Mouse (Mus musculus) heart, adult 2 months (tissue): Measurements from ENCODE around the gene Spink4. TPM values are rescaled to one million over a fixed set of nuclear protein-coding genes. Genes with fewer than 3 reads are reported as not detected.
"Not testable (repeated sequence)": the region's sequence is repeated elsewhere in the genome, so short reads cannot be mapped to it uniquely, and the experiment has no call there.

Experiments
- DNase-seq, 2 experiments: peaks; one replicate each; pipeline ENCODE4 v3.0.0; 2021
- H3K27ac ChIP-seq: fragments of 200-600 bp; 2 replicates; pipeline ENCODE4 v1.8.1; 2022
- H3K27me3 ChIP-seq: fragments of 200-500 bp; 2 replicates; pipeline ENCODE4 v1.6.1; 2012; ENCODE audit warnings: mild to moderate bottlenecking, low read length, inconsistent platforms, mixed read lengths; ENCODE audit not compliant: control insufficient read depth, insufficient read depth
- H3K36me3 ChIP-seq: fragments of 200-500 bp; 2 replicates; pipeline ENCODE4 v1.6.1; 2012; ENCODE audit warnings: low read length, inconsistent platforms; ENCODE audit not compliant: control insufficient read depth, insufficient read depth
- H3K4me1 ChIP-seq: fragments of 200-500 bp; 2 replicates; pipeline ENCODE4 v1.6.1; 2011; ENCODE audit warnings: low read length; ENCODE audit not compliant: control insufficient read depth, insufficient read depth
- H3K4me3 ChIP-seq: fragments of 200-600 bp; 2 replicates; pipeline ENCODE4 v1.8.1; 2022
- H3K79me2 ChIP-seq: fragments of 200-500 bp; replicated peaks from 2 replicates; pipeline ENCODE4 v1.6.1; 2012; ENCODE audit warnings: mild to moderate bottlenecking, inconsistent platforms, low read length, moderate library complexity, mixed read lengths; ENCODE audit not compliant: control insufficient read depth, insufficient read depth
- H3K9ac ChIP-seq: fragments of 200-500 bp; 2 replicates; pipeline ENCODE4 v1.6.1; 2012; ENCODE audit warnings: low read depth, mild to moderate bottlenecking, control low read depth, inconsistent platforms, low read length, mixed read lengths
- CTCF ChIP-seq: fragments of 200-600 bp; IDR thresholded peaks from 2 replicates; pipeline ENCODE4 v1.8.1; 2022; ENCODE audit warnings: antibody characterized with exemption, mild to moderate bottlenecking, moderate library complexity
- EP300 ChIP-seq: fragments of 200-500 bp; IDR thresholded peaks from 2 replicates; pipeline ENCODE4 v1.6.1; 2011; ENCODE audit warnings: low read depth, low read length, control low read depth; ENCODE audit not compliant: insufficient read depth
- POLR2A ChIP-seq: fragments of 200-500 bp; IDR thresholded peaks from 2 replicates; pipeline ENCODE4 v1.6.1; 2011; ENCODE audit warnings: mild to moderate bottlenecking, low read depth, low read length, control low read depth; ENCODE audit not compliant: insufficient read depth
- WGBS: fragments of 180-500 bp; shearing (Covaris S2); methylation state at CpG from one replicate; pipeline ENCODE4 v1.1.7; 2018; 5-methylcytosine and 5-hydroxymethylcytosine counted together
- intact Hi-C: fragments of 180-260 bp; cut with DNase I; formaldehyde crosslinking; loops from one replicate; pipeline ENCODE4 v1.15.1; 2025
- polyA plus RNA-seq: library from polyadenylated mRNA; depleted of rRNA; stranded (reverse); fragments of >200 nt; gene quantifications from 2 replicates; pipeline ENCODE4 v1.2.3, GENCODE M21; 2012
- total RNA-seq, 2 experiments: library from RNA; stranded (reverse); gene quantifications; 2 replicates each; pipeline ENCODE4 v1.2.3; 2021

Spink4 gene
- total and polyA plus RNA-seq, 3 experiments: 0.68 to 3.6 TPM; not detected in 1

DNA sequence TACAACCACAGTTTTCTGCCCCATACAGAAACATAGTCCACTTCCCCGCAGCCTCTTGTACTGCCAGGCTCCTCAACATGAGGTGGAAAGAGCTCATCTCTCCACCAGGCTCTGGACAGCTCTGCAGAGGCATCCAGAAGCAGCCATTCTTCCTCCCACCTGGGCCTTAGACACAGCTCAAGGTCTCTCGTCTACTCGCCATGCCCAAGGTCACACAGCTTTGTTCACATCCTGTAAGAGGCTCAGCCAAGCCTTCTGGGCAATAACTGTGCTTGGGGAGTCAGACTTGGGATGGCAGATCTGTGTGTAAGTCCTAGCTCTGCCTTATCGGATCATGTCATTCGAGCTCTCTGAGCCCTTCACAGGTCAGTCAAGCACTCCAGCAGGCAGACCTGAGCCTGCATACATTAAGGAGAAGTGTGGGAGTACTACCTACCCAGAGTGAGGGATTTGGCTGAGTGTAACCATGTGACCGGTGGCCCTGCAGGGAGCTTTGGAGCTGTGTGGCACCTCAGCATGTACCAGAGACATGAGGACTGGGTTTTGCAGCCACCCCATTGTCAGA is 3.3 kb downstream of the Spink4 start:
- no peak overlapping the region for H3K27ac ChIP-seq
- no peaks in the 10 kb centered on the region for H3K79me2 ChIP-seq
- no peak overlapping the region for H3K4me3 ChIP-seq
- intact Hi-C loops: no loop called here
- no peaks in the 10 kb centered on the region; the same call in 1 of the 2 replicates for H3K4me1 ChIP-seq
- H3K9ac ChIP-seq: no peak overlapping the region
- no peaks in the 10 kb centered on the region for H3K36me3 ChIP-seq
- H3K27me3 ChIP-seq: no peaks in the 10 kb centered on the region
- 59% methylated on average over 6 of the region's 6 CpGs for WGBS
- TF ChIP-seq POLR2A (no peak), EP300 (no peak), CTCF (no peak)
- no peak for DNase-seq

DNA sequence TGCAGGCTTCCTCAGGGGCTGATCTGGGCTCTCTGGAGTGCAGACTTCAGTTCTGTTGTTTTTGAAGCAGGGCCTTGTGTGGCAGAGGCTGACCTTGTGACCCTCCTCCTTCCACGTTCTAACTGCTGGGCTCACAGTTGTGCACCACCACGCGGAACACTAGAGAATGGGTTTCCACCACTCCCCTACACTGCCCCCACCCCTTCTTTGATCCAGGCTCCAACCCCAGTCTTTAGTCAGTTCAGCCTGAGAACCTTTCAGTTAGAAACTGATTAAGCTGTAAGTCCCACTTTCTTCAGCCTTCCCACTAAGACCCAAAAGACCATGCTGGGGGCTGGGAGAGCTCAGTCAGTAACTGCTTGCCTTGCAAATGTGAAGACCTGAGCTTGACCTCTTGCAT is 5.7 kb downstream of the Spink4 start:
- no peak for TF ChIP-seq POLR2A
- TF ChIP-seq CTCF: no peak
- TF ChIP-seq EP300: no peak
- DNase-seq: no peak
- 66% methylated on average over 3 of the region's 3 CpGs for WGBS
- Histone ChIP-seq H3K4me1 (no peaks in the 10 kb centered on the region), H3K9ac (no peak overlapping the region), H3K27me3 (no peaks in the 10 kb centered on the region), H3K79me2 (no peaks in the 10 kb centered on the region), H3K36me3 (no peaks in the 10 kb centered on the region), H3K27ac (no peak overlapping the region), H3K4me3 (no peak overlapping the region)
- intact Hi-C loops: no loop called here

DNA sequence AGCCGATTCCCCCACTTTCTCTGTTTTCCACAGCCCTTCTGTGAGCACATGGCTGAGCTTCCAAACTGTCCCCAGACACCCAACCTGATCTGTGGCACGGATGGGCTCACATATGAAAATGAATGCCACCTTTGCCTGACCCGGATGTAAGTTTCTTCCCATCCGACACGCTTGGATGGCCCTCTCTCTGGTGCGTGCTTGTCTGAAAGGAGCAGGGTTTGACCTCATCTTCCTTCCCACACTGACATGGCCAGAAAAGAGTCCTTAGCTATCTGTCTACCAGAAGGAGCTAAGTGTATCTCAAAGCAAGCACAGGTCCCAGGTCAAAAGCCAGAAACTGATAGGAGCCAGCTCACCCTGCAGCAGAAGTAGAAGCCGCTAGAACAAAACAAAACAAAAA is 9.2 kb downstream of the Spink4 start:
- TF ChIP-seq POLR2A: no peak
- TF ChIP-seq EP300: no peak
- no peak for TF ChIP-seq CTCF
- H3K27me3 ChIP-seq: no peaks in the 10 kb centered on the region
- H3K4me1 ChIP-seq: no peaks in the 10 kb centered on the region
- no peak overlapping the region for H3K4me3 ChIP-seq
- DNase-seq: no peak
- no peak overlapping the region for H3K27ac ChIP-seq
- 71% methylated on average over 7 of the region's 7 CpGs for WGBS
- intact Hi-C loops: no loop called here
- H3K36me3 ChIP-seq: no peaks in the 10 kb centered on the region
- H3K9ac ChIP-seq: no peak overlapping the region
- H3K79me2 ChIP-seq: no peaks in the 10 kb centered on the region

- Histone ChIP-seq H3K4me3 (no peak overlapping the region), H3K9ac (no peak overlapping the region), H3K4me1 (peaks cover 1% of the 10 kb centered on the region; the same call in 1 of the 2 replicates), H3K36me3 (peaks cover 6% of the 10 kb centered on the region), H3K79me2 (no peaks in the 10 kb centered on the region), H3K27me3 (no peaks in the 10 kb centered on the region), H3K27ac (no peak overlapping the region)
- WGBS: 83% methylated on average over 5 of the region's 5 CpGs
- TF ChIP-seq EP300: no peak
- TF ChIP-seq POLR2A: no peak
- DNase-seq: no peak
- intact Hi-C loops: no loop called here
These were observed 13.8 kb downstream of the Spink4 start for GRCm38 (mm10) chr4:40933694-40934093.

DNA sequence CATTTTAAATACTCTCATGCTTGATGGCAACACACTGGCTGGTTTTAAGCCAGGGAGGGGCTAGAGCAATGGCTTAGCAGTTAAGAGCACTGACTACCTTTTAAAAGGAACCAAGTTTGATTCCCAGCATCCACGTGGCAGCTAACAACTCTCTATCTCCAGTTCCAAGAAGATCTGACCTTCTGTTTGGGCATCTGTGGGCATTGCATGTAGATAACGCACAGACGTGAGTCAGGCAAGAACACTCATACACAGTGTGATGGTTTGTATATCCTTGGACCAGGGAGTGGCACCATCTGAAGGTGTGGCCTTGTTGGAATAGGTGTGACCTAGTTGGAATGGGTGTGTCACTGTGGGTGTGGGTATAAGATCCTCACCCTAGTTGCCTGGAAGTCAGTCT is 14.5 kb downstream of the Spink4 start:
- H3K27me3 ChIP-seq, intact Hi-C loops, DNase-seq, H3K4me3 ChIP-seq, H3K36me3 ChIP-seq, H3K79me2 ChIP-seq, H3K9ac ChIP-seq, H3K27ac ChIP-seq, H3K4me1 ChIP-seq: not testable (repeated sequence)
- 79% methylated on average over 3 of the region's 3 CpGs for WGBS

GRCm38 (mm10) chr4:40936175-40936839 is 16.5 kb downstream of the Spink4 start:
- TF ChIP-seq CTCF: 0 out of 2 replicates have a peak, but pooled peaks have one; percentile 12
- TF ChIP-seq EP300: no peak
- TF ChIP-seq POLR2A: 0 out of 2 replicates have a peak, but pooled peaks have one; percentile 11
- 46% methylated on average over 9 of the region's 9 CpGs for WGBS
- Histone ChIP-seq H3K79me2 (no peaks in the 10 kb centered on the region), H3K9ac (no peak overlapping the region), H3K4me3 (no peak overlapping the region), H3K27ac (peak overlapping the region; percentile 4; the same call in 1 of the 2 replicates), H3K27me3 (no peaks in the 10 kb centered on the region), H3K36me3 (peaks cover 6% of the 10 kb centered on the region), H3K4me1 (peaks cover 1% of the 10 kb centered on the region; the same call in 1 of the 2 replicates)
- intact Hi-C loops: no loop called here
- peak; percentile 47 to 77 for DNase-seq
